Mouse (Mus musculus) hematopoietic stem cell, adult 5-6 weeks (primary cell): ENCODE data around the gene Scnn1b. TPM values are rescaled to one million over a fixed set of nuclear protein-coding genes. Genes with fewer than 3 reads are reported as not detected.
A peak's percentile ranks its signal among the peaks of the same experiment; 100 is the strongest.

Source experiments
- ATAC-seq, 2 experiments: fragments of 125-278 bp in 1 of 2; replicated peaks in 1 of 2; 2 replicates each; pipeline ENCODE4 v1.8.0; 2016 to 2017; ENCODE audit warnings: inconsistent platforms in 2 of 2, mild to moderate bottlenecking in 2 of 2, moderate number of reproducible peaks in 2 of 2, low read depth in 1 of 2, moderate TSS enrichment in 1 of 2; ENCODE audit not compliant: low FRiP score in 2 of 2, poor library complexity in 2 of 2, severe bottlenecking in 2 of 2, insufficient read depth in 1 of 2, low TSS enrichment in 1 of 2
- total RNA-seq: library from RNA; stranded (forward); fragments of 172-1452, 232-1000 nt; gene quantifications from 2 replicates; pipeline ENCODE4 v1.2.3, GENCODE M21; 2017

Scnn1b gene
- total RNA-seq, 1 experiment from 2014 or later: not detected

DNA sequence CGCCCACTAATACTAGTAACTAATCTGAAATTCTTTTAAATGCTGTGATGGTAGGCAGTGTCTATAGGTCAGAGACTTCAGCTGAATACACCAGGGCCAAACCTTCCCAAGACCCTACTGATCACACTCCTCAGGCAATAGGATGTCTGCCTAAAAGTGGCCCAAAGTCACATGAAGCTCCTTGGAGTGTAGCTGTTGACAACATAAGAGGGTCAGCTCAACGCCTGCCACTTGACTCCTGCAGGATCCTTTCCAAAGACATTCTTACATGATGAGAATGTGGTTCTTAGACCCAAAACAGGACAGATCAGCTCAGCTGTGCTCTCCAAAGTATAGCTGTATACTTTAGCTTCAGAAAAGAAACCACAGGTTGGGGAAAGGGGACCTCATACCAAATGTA lies 77.5 kb downstream of the Scnn1b start:
- no peak for ATAC-seq

DNA sequence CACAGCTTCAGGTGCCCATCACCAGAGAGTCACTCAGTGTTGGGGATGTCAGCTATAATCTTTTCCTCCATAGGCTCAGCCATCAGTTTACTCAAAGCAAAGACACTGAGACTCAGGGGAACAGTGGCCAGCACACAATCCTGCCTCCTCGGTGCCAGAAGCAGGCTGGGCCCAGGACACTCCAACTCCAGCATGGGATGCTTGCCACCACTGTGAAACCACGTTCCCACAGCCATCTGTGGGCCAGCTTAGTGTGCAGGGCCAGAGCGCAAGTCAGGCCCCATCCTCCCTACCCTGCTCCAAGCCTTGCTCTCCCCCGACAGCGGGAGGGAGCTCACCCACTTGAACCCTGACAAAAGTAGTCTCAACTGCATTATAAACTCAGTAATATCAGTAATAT lies 81.4 kb downstream of the Scnn1b start:
- 0 out of 4 replicates have a peak, but pooled peaks of 1 of the 2 experiments have one; percentile 14 for ATAC-seq

DNA sequence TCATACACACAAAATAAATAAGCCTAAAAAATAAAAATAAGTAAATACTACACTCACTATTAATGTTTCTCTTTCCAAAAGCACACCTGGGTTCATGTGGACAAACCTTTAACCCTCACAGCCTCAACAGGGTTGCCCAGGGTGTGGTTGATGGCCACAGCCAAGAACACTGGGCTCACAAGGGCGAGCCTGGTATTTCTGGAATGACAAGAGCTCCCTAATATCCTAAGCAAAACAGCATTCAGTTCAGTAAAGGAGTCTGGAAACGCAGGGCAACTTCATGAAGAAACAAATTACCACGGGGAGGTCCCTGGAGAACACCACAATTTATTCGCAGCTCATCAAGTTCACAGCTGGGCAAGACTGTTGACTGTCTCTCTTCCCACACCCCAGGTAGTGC lies 82.7 kb downstream of the Scnn1b start:
- no peak for ATAC-seq

DNA sequence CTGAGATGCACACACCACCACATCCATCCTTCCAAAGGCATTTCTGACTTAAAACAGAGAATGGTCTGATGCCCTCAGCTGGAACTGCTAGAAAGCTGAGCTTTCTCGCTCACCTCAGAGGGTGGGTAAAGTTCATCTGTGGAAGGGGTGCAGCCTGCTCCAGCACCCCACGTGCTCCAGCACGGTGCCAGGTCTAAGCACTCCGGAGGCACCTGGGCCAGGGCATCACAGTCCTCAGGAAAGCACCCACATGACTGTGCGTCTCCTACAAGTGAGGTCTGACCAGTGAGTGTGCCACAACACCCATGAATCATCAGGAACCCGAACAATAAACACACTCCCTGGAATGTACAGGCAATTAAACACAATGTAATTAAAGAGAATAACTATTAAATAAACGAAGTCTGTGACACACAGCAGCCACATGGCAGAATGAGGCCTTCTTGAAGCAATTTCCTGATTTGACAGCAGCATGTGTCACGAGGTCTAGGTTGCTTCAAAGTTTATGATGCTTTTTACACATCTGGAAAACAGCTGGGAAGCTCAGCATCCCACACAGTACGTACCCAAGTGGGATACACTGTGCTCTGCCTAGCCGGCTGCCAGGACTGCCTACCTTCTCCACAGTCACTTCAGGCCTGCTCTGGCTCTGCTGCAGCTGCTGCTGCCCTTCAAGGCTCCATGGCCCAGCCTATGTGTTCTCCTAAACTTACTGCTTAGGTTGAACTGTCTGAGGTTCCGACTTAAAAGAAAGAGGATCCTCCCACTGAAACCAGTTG lies 90.2 kb downstream of the Scnn1b start:
- no peak for ATAC-seq

DNA sequence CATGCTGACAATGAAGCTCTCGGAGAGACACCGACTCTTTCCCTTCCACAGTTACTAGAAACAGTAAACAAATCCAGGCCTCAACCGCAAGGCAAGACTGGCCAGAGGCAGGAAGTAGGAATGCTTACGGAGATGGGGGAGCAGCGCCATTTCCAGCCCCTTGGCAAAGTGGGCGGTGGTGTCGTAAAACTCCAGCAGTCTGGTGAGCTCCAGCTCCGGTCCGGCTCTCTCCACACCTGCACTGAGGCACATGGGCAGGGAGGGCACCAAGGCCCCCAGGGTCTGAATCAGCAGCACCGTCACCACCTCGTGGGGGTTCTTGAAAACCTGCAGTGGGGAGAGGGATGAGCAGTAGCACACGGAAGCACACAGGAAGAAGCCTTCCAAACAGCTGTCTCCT lies 91.0 kb downstream of the Scnn1b start:
- ATAC-seq: no peak

DNA sequence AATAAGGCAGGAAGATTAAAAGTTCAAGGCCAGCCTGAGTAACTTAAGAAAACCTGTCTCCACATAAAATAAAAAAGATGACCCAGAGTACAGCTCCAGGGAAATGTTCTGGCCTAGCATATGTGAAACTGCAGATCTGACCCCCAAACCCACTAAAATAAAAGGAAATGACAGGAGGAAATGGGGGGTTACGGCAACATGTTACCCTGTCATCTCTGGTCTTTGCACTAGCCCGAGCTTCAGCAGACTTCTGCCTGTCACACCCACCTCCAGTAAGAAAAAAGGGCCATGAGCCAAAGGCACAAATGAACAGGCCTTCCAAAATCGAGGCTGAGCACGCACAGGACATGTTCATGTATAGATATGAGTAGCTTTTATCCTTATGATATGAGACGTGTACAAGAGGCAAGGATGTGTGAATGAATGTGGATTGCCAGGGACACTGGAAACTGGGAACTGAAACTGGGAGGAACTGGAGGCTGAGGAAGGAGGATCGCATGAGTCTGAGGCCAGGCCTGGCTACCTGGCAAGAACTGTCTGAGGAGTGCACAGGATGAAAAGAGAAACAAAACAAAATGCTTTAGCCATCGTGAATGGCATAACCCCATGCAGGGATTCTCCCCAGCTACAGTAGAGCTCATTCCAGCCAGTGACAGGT lies 97.2 kb downstream of the Scnn1b start:
- no peak for ATAC-seq

DNA sequence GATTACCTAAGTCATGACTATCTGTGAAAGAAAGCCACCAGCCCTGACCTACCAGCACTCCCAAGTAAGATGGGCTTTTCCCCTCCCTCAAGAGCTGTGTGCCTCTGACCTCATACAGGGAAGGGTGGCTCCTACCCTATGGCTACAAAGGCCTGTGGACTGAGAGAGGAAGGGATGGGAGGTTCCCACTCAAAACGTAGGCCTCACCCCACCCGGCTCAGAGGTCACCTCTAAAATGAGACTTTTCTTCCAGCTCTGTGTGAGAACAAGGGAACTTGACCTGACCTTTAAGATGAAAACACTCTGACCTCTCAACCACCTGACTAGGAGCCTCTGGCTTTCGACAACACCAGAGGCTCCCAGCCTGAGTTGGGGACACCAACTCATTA lies 97.7 kb downstream of the Scnn1b start:
- no peak for ATAC-seq

DNA sequence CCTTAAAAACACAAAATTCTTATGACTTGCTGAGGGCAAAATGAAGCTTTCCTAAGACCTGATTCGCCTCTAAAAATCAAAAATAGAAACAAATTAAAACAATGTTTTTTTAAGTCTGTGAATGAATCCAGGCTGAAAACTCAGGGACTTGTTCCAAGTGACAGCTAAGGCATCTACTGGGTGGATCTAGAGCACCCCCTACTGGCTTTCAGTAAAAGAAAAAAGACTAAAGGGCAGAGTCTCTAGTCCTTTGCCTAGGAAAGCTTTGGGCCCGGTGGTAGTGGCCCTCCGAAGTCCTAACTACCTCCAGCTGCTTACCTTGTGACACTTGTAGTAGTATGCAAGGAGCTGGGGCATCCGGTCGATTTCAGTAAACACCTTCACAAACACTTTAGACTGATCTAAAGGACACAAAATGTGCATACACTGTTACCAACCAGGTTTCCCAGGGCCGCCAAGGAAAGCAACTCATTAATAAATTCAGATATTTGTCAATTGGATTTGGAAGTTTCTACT lies 99.1 kb downstream of the Scnn1b start:
- ATAC-seq: 0 out of 4 replicates have a peak, but pooled peaks of 1 of the 2 experiments have one; percentile 46

DNA sequence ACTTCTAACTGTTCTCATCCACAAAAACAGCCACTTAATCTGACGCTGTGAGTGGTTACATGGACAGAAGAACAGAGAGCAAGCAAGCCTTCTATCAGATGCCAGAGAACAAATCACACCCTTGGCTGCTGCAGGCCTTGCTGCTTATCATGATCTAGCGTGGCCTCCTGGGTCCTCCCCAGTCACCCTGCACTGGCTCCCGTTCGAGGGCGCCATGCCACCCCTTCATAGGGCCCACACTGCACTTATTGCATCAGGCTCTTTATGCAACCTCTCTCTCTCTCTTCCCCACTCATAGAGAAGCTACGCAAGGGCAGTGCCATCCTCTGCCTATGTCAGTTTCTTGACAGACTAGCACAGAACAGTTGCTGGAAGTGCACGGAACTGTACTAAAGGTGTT lies 101.3 kb downstream of the Scnn1b start:
- no peak; a peak in 1 of 4 replicates for ATAC-seq

Other genes starting within 250 kb of the Scnn1b start
- 8.3 TPM in 2 replicates for gene Usp31, start 157.8 kb upstream of the Scnn1b start, total RNA-seq
- gene Scnn1g, start 130.6 kb upstream of the Scnn1b start, total RNA-seq: not detected in 2 replicates
- gene Cog7, start 116.7 kb downstream of the Scnn1b start, total RNA-seq: 12.8 and 14.7 TPM in 2 replicates
- gene Gga2, start 156.2 kb downstream of the Scnn1b start, total RNA-seq: 11.3 and 14.0 TPM in 2 replicates
- gene Ubfd1, start 202.1 kb downstream of the Scnn1b start, total RNA-seq: 33.9 and 39.3 TPM in 2 replicates
- 5.7 and 7.1 TPM in 2 replicates for gene Ears2, start 202.2 kb downstream of the Scnn1b start, total RNA-seq
- gene Ndufab1, start 236.8 kb downstream of the Scnn1b start, total RNA-seq: 74.9 and 110 TPM in 2 replicates